Mouse (Mus musculus): ENCODE results near the gene Map3k5. TPM values are rescaled to one million over a fixed set of nuclear protein-coding genes. Genes with fewer than 3 reads are reported as not detected.

The Map3k5 gene
- polyA plus RNA-seq, 1 experiment from 2014 or later, result 1.0 TPM

DNA sequence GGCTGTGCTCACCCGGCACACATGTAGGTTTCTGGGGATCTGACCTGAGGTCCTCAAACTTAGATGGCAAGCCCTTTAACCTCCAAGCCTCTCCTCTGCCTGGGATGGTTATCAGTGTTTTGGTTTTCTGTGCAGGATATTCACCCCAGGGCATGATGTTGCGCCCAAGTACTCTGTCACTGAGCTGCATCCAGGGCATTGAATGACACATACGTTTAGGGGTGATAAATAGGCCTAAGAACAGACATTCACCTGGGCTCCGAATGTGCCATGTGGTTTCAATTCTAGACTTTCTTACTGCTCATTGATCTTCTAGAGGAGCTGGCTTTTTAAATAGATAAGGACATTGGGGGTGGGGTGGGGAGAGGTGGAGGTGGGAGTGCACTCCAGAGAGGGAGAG lies 70.5 kb downstream of the Map3k5 start:
- ATAC-seq, result no peak
- Histone ChIP-seq H3K4me2 (ENCODE audit: low read length) (no peak overlapping the region), H3K9me3 (ENCODE audit: control insufficient read depth, low read length) (no peaks in the 10 kb centered on the region), H3K36me3 (ENCODE audit: control insufficient read depth, insufficient read depth, low read length) (no peaks in the 10 kb centered on the region), H3K27me3 (replicated peaks; ENCODE audit: control insufficient read depth, insufficient read depth, low read length) (no peaks in the 10 kb centered on the region), H3K27ac (ENCODE audit: low read depth, low read length) (no peak overlapping the region), H3K4me1 (ENCODE audit: control insufficient read depth, insufficient read depth, low read depth, low read length) (peaks cover 4% of the 10 kb centered on the region), H3K4me3 (ENCODE audit: low read length) (no peak overlapping the region), H3K9ac (ENCODE audit: low read depth, low read length) (no peak overlapping the region)
- WGBS, result 87% methylated on average over 4 of the region's 4 CpGs

DNA sequence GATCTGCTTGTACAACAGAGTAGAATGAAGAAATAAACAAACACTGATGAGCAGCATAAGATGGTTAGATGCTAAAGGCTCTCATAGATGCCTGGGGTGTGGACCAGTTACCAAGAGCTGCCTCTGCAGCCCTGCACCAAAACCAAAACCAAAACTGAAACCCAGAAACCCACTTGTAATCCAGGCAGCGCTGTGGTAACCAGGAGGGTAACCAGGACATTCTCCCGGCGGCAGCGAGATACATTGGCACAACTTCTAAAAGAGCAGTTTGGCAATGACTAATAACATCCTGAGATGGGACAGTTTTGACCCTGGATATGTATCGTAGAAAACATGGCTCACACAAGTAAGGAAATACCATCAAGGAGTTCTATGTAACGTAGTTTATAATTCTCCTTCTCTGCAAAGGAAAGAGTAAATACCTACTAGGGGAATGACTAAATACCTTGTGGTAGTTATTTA lies 71.2 kb downstream of the Map3k5 start:
- no peaks in the 10 kb centered on the region for H3K9me3 ChIP-seq (ENCODE audit: control insufficient read depth, low read length)
- peaks cover 4% of the 10 kb centered on the region for H3K4me1 ChIP-seq (ENCODE audit: control insufficient read depth, insufficient read depth, low read depth, low read length)
- ATAC-seq, result no peak
- no peak overlapping the region for H3K27ac ChIP-seq (ENCODE audit: low read depth, low read length)
- no peak overlapping the region for H3K9ac ChIP-seq (ENCODE audit: low read depth, low read length)
- WGBS, result 87% methylated on average over 6 of the region's 6 CpGs
- H3K27me3 ChIP-seq (replicated peaks; ENCODE audit: control insufficient read depth, insufficient read depth, low read length), result no peaks in the 10 kb centered on the region
- no peaks in the 10 kb centered on the region for H3K36me3 ChIP-seq (ENCODE audit: control insufficient read depth, insufficient read depth, low read length)
- H3K4me3 ChIP-seq (ENCODE audit: low read length), result no peak overlapping the region
- no peak overlapping the region for H3K4me2 ChIP-seq (ENCODE audit: low read length)

DNA sequence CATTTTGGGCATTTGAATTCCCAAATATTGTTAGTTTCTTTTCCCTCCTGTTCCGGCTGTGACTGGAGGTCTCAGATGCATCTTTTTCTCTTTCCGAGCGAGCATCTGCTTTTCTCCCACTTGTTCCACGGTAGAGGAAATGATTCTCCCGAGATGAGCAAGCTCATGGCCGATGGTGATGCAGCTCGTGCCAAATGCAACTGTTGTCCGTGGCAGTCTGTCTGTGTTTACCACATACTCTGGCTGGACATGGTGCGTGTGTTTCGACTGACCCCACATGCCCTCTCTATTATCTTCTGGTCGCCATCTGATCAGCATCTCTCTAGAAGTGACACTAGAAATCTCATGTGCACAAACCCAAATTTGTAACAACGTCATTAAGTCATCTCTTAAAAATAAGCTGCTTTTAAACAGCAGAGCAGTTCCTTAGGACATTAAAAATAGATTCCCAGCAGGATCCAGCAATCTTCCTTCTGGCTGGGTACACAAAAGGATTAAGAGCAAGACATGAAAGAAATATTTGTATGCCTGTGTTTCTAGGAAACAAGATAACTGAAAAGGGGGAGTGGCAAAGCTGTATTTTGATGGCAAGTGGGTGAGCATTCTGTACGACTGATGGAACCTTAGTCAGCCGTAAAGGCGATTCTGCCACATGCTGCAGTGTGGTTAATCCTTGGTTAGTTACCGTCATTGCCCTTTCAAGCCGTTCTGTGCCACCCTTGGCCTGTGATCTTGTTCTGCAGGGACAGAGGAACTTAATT lies 72.2 kb downstream of the Map3k5 start:
- no peaks in the 10 kb centered on the region for H3K9me3 ChIP-seq (ENCODE audit: control insufficient read depth, low read length)
- no peak overlapping the region for H3K4me3 ChIP-seq (ENCODE audit: low read length)
- H3K27me3 ChIP-seq (replicated peaks; ENCODE audit: control insufficient read depth, insufficient read depth, low read length), result no peaks in the 10 kb centered on the region
- peak overlapping the region; percentile 48; the same call in 1 of the 2 replicates for H3K27ac ChIP-seq (ENCODE audit: low read depth, low read length)
- 32% methylated on average over 17 of the region's 17 CpGs for WGBS
- H3K9ac ChIP-seq (ENCODE audit: low read depth, low read length), result no peak overlapping the region
- peaks cover 4% of the 10 kb centered on the region for H3K4me1 ChIP-seq (ENCODE audit: control insufficient read depth, insufficient read depth, low read depth, low read length)
- peak; percentile 61; the same call in 1 of the 2 replicates for ATAC-seq
- H3K36me3 ChIP-seq (ENCODE audit: control insufficient read depth, insufficient read depth, low read length), result no peaks in the 10 kb centered on the region
- peak overlapping the region; percentile 21 for H3K4me2 ChIP-seq (ENCODE audit: low read length)

DNA sequence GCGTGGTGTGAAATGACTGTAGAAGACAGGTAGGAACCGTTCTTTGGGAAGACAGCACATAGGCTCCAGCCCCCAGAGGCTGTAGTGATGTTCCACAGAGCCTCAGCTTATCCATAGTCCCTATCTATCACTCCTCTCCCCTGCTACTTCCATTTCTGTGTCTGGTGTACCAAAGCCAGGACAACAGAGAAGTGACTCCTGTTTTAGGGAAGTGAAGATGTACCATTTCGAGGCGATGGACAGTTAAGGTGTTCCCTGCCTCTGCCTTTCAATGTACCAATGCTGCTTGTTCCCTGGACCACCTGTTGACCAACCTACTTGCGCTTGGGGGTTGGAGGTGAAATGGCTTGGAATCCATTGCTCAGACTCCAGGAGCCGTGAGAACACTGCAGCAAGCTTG lies 75.0 kb downstream of the Map3k5 start:
- H3K4me2 ChIP-seq (ENCODE audit: low read length), result no peak overlapping the region

DNA sequence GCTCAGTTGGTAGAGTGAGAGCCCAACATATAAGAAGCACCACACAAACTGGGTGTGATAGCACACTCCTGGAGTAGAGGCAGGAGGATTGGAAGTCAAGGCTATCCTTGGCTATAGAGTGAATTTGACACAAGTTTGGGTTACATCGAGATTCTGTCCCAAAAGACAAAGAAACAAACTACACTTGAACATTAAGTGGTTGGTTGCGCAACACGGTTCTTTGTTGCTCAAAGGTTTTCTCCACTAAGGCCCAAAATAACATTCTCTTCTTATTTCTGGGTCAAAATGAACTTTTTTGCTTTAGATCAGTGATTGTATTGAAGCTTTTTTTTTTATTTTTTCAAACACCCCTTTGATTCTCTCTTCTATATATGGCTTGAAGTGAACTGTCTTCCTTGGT lies 75.7 kb downstream of the Map3k5 start:
- no peak overlapping the region for H3K27ac ChIP-seq (ENCODE audit: low read depth, low read length)
- no peak overlapping the region for H3K4me2 ChIP-seq (ENCODE audit: low read length)
- WGBS, result 95% methylated on average over 3 of the region's 3 CpGs
- H3K4me3 ChIP-seq (ENCODE audit: low read length), result no peak overlapping the region
- no peaks in the 10 kb centered on the region for H3K27me3 ChIP-seq (replicated peaks; ENCODE audit: control insufficient read depth, insufficient read depth, low read length)
- no peak for ATAC-seq
- no peak overlapping the region for H3K9ac ChIP-seq (ENCODE audit: low read depth, low read length)
- H3K4me1 ChIP-seq (ENCODE audit: control insufficient read depth, insufficient read depth, low read depth, low read length), result peaks cover 4% of the 10 kb centered on the region
- no peaks in the 10 kb centered on the region for H3K36me3 ChIP-seq (ENCODE audit: control insufficient read depth, insufficient read depth, low read length)
- no peaks in the 10 kb centered on the region for H3K9me3 ChIP-seq (ENCODE audit: control insufficient read depth, low read length)

More for the DNA sequence above, 75.0 kb downstream of the Map3k5 start:
- Histone ChIP-seq H3K4me3 (ENCODE audit: low read length) (no peak overlapping the region), H3K9me3 (ENCODE audit: control insufficient read depth, low read length) (no peaks in the 10 kb centered on the region), H3K9ac (ENCODE audit: low read depth, low read length) (no peak overlapping the region), H3K27me3 (replicated peaks; ENCODE audit: control insufficient read depth, insufficient read depth, low read length) (no peaks in the 10 kb centered on the region), H3K27ac (ENCODE audit: low read depth, low read length) (no peak overlapping the region), H3K36me3 (ENCODE audit: control insufficient read depth, insufficient read depth, low read length) (no peaks in the 10 kb centered on the region), H3K4me1 (ENCODE audit: control insufficient read depth, insufficient read depth, low read depth, low read length) (peaks cover 4% of the 10 kb centered on the region)
- ATAC-seq, result no peak
- WGBS, result 95% methylated on average over 6 of the region's 6 CpGs

DNA sequence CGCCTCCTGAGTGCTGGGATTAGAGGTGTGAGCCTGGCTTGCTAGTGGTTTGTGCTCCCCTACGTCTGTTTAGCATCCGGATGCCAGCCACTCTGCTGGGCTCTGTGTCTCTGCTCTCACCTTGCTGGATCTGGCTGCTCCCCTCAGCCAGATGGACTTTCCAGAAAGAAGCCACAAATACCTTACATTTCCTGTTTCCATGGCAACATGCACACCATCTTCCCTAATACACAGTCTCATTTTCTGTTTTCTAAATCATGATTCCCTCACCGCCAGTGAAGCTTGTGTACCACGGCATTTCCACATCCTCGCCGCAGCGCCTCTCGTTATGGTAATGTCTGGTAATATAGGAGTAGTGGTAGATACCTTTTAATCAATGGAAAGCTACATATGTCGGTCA lies 84.1 kb downstream of the Map3k5 start:
- peaks cover 3% of the 10 kb centered on the region; the same call in 1 of the 2 replicates for H3K4me1 ChIP-seq (ENCODE audit: control insufficient read depth, insufficient read depth, low read depth, low read length)
- no peaks in the 10 kb centered on the region for H3K36me3 ChIP-seq (ENCODE audit: control insufficient read depth, insufficient read depth, low read length)
- no peaks in the 10 kb centered on the region for H3K27me3 ChIP-seq (replicated peaks; ENCODE audit: control insufficient read depth, insufficient read depth, low read length)
- WGBS, result 84% methylated on average over 10 of the region's 10 CpGs
- no peak overlapping the region for H3K4me3 ChIP-seq (ENCODE audit: low read length)
- no peak overlapping the region for H3K27ac ChIP-seq (ENCODE audit: low read depth, low read length)
- peaks cover 7% of the 10 kb centered on the region; the same call in 1 of the 2 replicates for H3K9me3 ChIP-seq (ENCODE audit: control insufficient read depth, low read length)
- no peak overlapping the region for H3K9ac ChIP-seq (ENCODE audit: low read depth, low read length)
- H3K4me2 ChIP-seq (ENCODE audit: low read length), result no peak overlapping the region
- peak; percentile 61 for ATAC-seq

DNA sequence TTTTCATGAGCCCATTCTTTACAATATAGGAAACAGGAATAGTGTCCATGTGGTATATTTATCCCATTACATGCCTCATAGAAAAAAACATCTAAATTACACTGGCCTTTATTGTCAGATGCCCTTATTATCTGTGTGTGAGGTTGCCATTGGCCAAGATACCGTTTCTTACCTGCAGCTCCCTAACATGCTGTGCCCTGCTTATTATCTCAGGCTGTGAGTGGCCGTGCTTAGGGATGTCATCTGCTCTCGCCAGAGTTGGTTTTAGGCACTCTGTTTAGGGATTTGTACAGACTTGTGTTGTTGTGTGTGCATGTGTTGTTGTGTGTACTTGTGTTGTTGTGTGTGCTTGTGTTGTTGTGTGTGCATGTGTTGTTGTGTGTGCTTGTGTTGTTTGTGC lies 84.5 kb downstream of the Map3k5 start:
- H3K9ac ChIP-seq (ENCODE audit: low read depth, low read length), result no peak overlapping the region
- peaks cover 7% of the 10 kb centered on the region; the same call in 1 of the 2 replicates for H3K9me3 ChIP-seq (ENCODE audit: control insufficient read depth, low read length)
- 91% methylated on average over 3 of the region's 3 CpGs for WGBS
- no peaks in the 10 kb centered on the region for H3K27me3 ChIP-seq (replicated peaks; ENCODE audit: control insufficient read depth, insufficient read depth, low read length)
- ATAC-seq, result no peak
- peaks cover 3% of the 10 kb centered on the region; the same call in 1 of the 2 replicates for H3K4me1 ChIP-seq (ENCODE audit: control insufficient read depth, insufficient read depth, low read depth, low read length)
- H3K4me3 ChIP-seq (ENCODE audit: low read length), result no peak overlapping the region
- no peak overlapping the region for H3K27ac ChIP-seq (ENCODE audit: low read depth, low read length)
- no peaks in the 10 kb centered on the region for H3K36me3 ChIP-seq (ENCODE audit: control insufficient read depth, insufficient read depth, low read length)
- H3K4me2 ChIP-seq (ENCODE audit: low read length), result no peak overlapping the region

DNA sequence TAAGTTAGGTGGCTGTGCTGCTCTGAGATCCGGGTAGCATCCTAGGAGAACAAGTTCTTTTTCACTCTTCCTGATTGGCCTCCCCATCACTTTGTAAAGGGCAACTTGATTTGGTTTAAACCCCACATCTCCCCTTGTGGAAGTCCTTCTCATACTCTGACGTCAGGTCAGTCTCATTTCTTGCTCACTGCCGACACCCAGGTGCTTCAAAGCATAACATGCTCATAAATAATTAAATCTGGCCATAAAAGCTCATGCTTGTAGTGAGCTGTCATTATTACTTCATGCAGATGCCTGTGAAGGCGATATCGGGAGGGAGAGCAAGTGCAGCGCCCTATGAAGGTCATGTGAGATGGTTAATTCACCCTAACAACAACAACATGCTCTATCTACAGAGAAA lies 87.0 kb downstream of the Map3k5 start:
- H3K4me1 ChIP-seq (ENCODE audit: control insufficient read depth, insufficient read depth, low read depth, low read length), result peaks cover 3% of the 10 kb centered on the region; the same call in 1 of the 2 replicates

DNA sequence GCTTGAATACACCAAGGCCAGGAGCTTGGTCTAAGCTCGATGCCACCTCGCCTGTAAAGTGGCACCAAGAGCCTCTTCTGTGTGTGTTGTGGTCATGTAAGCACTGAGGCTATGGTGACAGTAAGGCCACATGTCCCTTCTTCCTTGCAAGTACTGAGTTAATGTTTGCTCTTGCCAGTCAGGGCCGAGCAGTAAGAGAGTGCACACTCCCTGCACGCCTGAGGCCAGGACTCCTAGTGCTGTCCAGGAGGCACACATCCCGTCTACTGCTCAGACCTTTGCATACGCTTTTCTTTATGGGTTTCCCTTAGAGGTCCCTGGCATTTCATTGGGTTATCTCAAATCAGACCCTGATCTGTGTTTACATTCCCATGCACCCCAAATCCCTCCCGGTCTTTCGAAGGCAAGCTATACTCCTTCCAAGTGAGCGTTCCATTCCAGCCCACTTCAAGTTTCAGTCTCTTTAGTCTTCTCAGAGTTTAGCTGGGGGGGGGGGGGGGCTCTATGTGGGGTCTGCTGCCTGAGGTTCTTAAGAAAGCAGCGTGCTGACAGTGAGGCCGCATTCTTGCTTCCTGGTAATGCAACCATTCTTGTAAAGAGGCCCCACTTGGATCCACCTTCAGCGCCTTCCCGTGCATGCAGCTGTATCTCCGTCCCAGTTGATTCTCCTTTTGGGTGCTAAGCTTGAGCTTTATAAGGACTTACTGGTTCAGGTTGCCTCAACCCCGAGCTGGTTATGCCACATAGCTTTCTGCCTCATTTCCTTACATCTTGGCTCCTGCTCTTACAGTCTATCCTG lies 87.6 kb downstream of the Map3k5 start:
- H3K4me3 ChIP-seq (ENCODE audit: low read length), result no peak overlapping the region
- H3K9me3 ChIP-seq (ENCODE audit: control insufficient read depth, low read length), result peaks cover 7% of the 10 kb centered on the region; the same call in 1 of the 2 replicates
- peaks cover 3% of the 10 kb centered on the region; the same call in 1 of the 2 replicates for H3K4me1 ChIP-seq (ENCODE audit: control insufficient read depth, insufficient read depth, low read depth, low read length)
- H3K27ac ChIP-seq (ENCODE audit: low read depth, low read length), result no peak overlapping the region
- H3K4me2 ChIP-seq (ENCODE audit: low read length), result no peak overlapping the region
- WGBS, result 82% methylated on average over 15 of the region's 15 CpGs
- no peak for ATAC-seq
- H3K36me3 ChIP-seq (ENCODE audit: control insufficient read depth, insufficient read depth, low read length), result no peaks in the 10 kb centered on the region
- no peaks in the 10 kb centered on the region for H3K27me3 ChIP-seq (replicated peaks; ENCODE audit: control insufficient read depth, insufficient read depth, low read length)
- no peak overlapping the region for H3K9ac ChIP-seq (ENCODE audit: low read depth, low read length)

More for the DNA sequence above, 87.0 kb downstream of the Map3k5 start:
- H3K4me2 ChIP-seq (ENCODE audit: low read length), result no peak overlapping the region
- H3K9me3 ChIP-seq (ENCODE audit: control insufficient read depth, low read length), result peaks cover 7% of the 10 kb centered on the region; the same call in 1 of the 2 replicates
- no peaks in the 10 kb centered on the region for H3K36me3 ChIP-seq (ENCODE audit: control insufficient read depth, insufficient read depth, low read length)
- no peaks in the 10 kb centered on the region for H3K27me3 ChIP-seq (replicated peaks; ENCODE audit: control insufficient read depth, insufficient read depth, low read length)
- 78% methylated on average over 6 of the region's 6 CpGs for WGBS
- H3K9ac ChIP-seq (ENCODE audit: low read depth, low read length), result no peak overlapping the region
- H3K27ac ChIP-seq (ENCODE audit: low read depth, low read length), result no peak overlapping the region
- H3K4me3 ChIP-seq (ENCODE audit: low read length), result no peak overlapping the region
- no peak for ATAC-seq

Data from hindbrain, embryonic 16.5 days (tissue).